17 mouse cellular contexts compared by ENCODE assay signal in the genomic region with DNA sequence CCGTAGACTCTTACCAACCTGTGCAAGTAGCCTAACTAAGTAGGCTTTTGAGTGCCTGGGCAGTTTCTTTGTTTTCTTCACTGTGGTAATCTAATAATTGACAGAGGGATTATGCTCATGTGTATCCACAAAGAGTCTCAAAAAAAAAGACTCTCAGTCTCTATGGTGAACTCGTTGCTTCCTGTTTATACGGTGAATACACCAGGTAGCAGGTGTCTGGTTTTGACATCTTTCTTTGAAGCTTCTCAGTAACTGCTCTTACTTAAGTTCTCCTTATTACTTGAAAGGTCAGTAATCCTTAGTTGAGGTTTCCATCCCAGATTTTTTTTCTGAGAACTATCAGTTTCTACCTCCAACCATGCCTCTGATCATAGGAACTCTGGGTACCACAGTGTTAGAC.
"Had no signal": no experiment of that assay in that cellular context is flagged by ENCODE, and none has a peak within 500 bp of the region (broad histone marks: within the 10 kb centered on the region; RNA-seq: fewer than 3 reads in every experiment).

No protein-coding gene starts in this region.

- H3K27ac ChIP-seq: midbrain, embryonic 10.5 days; midbrain, embryonic 12.5 days; neural tube, embryonic 13.5 days; neural tube, embryonic 15.5 days had no signal

- H3K36me3 ChIP-seq: midbrain, embryonic 10.5 days; midbrain, embryonic 12.5 days; neural tube, embryonic 13.5 days; neural tube, embryonic 15.5 days had no signal

- H3K4me3 ChIP-seq: midbrain, embryonic 10.5 days; midbrain, embryonic 12.5 days; myocyte; neural tube, embryonic 13.5 days; neural tube, embryonic 15.5 days had no signal

- H3K4me2 ChIP-seq: lung, embryonic 14.5 days; midbrain, embryonic 12.5 days; neural tube, embryonic 13.5 days; neural tube, embryonic 15.5 days had no signal

- H3K9ac ChIP-seq: lung, embryonic 14.5 days; midbrain, embryonic 12.5 days; neural tube, embryonic 13.5 days; neural tube, embryonic 15.5 days had no signal

- H3K4me1 ChIP-seq: neural tube, embryonic 13.5 days; neural tube, embryonic 15.5 days had no signal

- H3K27me3 ChIP-seq: midbrain, embryonic 12.5 days; neural tube, embryonic 13.5 days; neural tube, embryonic 15.5 days had no signal

- DNase-seq: lung, adult 18-20 months; lung, embryonic 14.5 days; lung, postnatal 10 days; lung, postnatal 4 days; midbrain, embryonic 14.5 days; right cerebral cortex, postnatal 25 days; right cerebral cortex, postnatal 4 days; spleen, adult 18-20 months; thymus, adult 18-20 months; thymus, postnatal 14 days; thymus, postnatal 36 days had no signal

- H3K9me3 ChIP-seq: midbrain, embryonic 10.5 days; midbrain, embryonic 12.5 days; neural tube, embryonic 13.5 days; neural tube, embryonic 15.5 days had no signal

- ATAC-seq: midbrain, embryonic 16.5 days had no signal
